Mouse (Mus musculus): ENCODE measurements around the gene Lgmn.

The Lgmn gene

GRCm38 (mm10) chr12:102434107-102434506, 5.5 kb downstream of the Lgmn start:
- no peak for DNase-seq (ENCODE audit: low spot score in 2 of 2)

DNA sequence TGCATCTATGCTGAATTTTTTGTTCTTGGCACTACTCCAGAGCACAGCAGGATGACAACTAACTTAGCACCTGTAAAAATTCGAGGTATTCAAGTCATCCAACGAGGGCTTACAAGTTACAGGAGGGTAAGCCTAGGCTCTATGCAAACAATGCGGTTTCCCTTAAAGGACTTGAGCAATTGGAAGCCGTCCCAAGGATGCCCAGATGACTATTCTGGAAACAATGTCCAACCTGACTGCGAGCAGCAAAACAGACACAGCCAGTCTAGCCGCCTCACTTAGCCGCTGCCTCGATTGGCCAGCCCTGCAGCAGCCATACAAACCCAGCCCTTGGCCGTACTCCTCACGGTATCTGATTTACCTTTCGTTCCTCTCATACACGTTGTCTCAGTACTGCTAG, 7.4 kb downstream of the Lgmn start:
- no peak for DNase-seq (ENCODE audit: low spot score in 2 of 2)

- DNase-seq (ENCODE audit: low spot score in 2 of 2) = peak; percentile 32 to 38
Observed at GRCm38 (mm10) chr12:102430228-102430627, 9.4 kb downstream of the Lgmn start.

- no peak for DNase-seq (ENCODE audit: low spot score in 2 of 2)
Observed at GRCm38 (mm10) chr12:102429656-102430055, 10.0 kb downstream of the Lgmn start.

GRCm38 (mm10) chr12:102426285-102426684, 13.3 kb downstream of the Lgmn start:
- peak; percentile 40 to 53 for DNase-seq (ENCODE audit: low spot score in 2 of 2)

DNA sequence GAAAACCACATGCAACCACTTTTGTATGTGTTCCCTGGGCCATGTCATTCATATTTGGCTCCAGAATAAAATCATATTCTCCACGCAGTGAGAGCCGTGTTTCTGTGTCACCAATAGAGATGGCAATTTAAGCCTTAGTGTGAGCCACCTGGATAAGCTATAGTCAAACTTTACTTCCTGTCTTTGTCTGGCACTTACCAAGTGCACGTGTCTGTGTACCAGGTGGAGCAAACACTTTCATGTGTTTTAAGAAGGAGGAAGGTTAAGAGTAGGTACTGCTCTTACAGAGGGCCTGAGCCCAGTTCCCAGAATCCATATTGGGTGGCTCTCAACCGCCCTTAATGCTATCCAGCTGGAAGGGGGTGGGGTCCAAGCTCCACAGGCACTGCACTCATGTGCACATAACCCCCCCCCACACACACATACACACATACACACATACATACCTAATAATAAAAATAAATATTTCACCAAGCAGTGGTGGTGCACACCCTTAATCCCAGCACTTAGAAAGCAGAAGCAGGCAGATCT, 14.5 kb downstream of the Lgmn start:
- DNase-seq (ENCODE audit: low spot score in 2 of 2) = no peak

DNA sequence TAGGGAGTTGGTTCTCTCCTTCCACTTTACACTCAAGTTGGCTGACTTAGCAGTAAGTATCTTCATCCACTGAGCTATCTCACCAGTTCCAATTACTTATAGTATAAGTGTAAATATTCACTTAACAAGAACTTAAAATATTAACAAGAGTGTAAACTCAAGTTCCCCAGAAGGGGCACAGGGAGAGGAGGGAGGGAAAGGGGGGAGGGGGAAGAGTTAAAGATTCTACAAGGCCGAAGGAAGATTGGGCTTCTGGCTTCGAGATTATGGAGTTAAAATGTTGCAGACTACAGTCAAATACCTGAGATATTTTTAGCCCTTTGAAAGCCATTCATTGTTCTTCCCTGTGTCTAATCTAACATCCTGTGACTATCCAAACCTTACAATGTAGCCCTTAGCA, 15.2 kb downstream of the Lgmn start:
- DNase-seq (ENCODE audit: low spot score in 2 of 2) = no peak

GRCm38 (mm10) chr12:102423625-102424024, 16.0 kb downstream of the Lgmn start:
- no peak for DNase-seq (ENCODE audit: low spot score in 2 of 2)

- DNase-seq (ENCODE audit: low spot score in 2 of 2) = no peak
Observed at GRCm38 (mm10) chr12:102422623-102423320, 16.8 kb downstream of the Lgmn start.

GRCm38 (mm10) chr12:102422065-102422464, 17.5 kb downstream of the Lgmn start:
- no peak for DNase-seq (ENCODE audit: low spot score in 2 of 2)

DNA sequence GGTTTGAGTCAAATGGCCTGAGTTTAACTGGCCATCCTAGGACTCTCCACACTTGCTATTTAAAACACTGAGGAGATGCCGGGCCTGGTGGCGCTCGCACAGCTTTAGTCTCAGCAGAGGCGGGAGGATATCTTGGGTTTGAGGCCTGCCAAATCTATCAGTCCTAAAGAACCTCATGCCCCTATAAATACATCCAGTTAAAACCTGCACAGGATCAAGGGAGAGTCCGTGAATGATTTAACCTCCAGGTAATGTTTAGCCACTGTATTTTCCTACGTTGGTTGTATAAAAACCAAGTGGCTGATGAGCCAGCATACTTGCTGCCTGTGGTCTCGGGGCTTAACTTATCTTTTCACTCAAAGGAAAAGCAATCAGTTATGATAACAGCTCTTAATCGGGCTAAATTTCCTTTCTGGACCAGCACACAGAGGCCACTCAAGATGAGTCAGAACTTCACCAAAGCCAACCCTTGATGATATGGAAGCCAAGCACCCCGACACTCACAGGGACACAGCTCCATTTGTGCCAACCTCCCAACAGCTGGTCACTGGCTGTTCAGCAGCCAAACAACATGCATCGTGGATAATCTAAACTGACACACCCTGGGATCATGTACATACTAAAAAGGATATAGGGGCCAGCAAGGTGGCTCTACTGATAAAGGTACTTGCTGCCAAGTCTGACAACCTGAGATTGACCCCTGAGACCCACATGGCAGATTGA, 19.3 kb downstream of the Lgmn start:
- DNase-seq (ENCODE audit: low spot score in 2 of 2) = peak in 1 of 2 experiments; percentile 35

DNA sequence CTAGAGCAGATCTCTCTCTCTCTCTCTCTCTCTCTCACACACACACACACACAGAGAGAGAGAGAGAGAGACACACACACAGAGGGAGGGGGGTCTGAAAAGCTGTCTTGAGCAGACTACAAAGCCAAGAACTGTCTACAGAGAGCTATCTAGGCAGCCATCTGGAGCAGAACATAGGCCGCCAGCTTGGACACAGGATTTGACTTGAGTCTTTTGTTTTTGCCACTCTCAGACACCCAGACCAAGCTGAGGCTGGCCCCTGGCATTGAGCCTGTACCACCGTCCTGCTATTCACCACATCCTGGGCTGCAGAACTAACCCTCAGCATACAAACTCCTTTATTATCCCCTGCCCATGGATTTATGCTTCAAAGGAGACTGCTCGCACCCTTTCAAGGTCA, 20.1 kb downstream of the Lgmn start:
- DNase-seq (ENCODE audit: low spot score in 2 of 2) = no peak

DNA sequence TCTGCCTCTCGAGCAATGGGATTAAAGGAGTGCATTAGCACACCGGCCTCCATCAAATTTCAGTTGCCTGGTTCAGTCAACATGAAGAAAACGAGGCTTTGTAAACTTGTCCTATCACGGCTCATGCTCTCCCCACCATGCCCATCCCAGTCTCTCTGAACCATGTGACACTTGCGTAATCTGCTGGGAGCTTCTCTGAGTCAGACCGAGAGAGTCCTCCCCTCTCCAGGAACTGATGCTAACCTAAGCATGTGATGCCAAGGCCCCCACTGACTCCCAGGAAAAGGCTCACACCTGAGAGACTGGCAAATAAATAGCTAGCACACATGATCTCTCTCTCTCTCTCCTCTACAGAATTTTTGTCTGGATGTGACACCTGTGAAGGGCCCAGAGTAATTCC, 21.9 kb downstream of the Lgmn start:
- no peak for DNase-seq (ENCODE audit: low spot score in 2 of 2)

- DNase-seq (ENCODE audit: low spot score in 2 of 2) = no peak
Observed at GRCm38 (mm10) chr12:102416955-102417510, 22.6 kb downstream of the Lgmn start.

GRCm38 (mm10) chr12:102416391-102416837, 23.2 kb downstream of the Lgmn start:
- no peak for DNase-seq (ENCODE audit: low spot score in 2 of 2)

DNA sequence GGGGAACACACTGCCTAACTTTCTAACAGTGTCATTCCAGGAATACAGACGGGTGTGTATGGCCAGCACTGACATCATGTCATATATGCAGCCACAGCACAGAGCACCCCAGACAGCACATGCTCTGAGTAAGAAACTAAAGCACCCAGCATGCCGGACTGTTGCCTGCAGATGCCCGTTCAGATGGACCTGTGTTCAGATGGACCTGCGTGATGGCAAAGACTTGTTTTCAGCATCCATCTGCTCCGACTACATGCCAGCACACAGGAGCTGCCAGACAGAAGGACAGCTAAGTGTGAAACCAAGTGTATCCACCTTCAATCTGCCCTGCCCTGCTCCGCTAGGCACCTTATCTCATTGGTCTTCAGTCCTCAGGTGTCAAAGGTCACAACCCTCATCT, 24.9 kb downstream of the Lgmn start:
- DNase-seq (ENCODE audit: low spot score in 2 of 2) = no peak

DNA sequence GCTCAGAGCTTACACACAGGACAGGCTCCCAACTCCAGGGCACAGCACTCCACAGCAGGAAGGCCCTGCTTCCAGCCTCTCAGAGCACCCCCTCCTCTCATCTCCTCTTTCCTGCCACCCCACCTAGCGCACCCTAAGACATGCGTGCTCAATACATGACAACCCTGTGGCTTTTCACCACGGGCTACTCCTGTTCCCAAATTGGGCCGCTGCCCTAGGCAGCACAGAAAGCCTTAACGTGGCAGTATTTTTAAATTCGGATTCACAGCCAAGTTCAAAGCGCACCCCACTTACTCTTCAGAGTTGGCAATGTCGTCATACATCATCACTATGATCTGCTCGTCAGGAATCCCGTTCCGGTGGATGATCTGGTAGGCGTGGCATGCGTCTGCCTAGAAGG, 26.4 kb downstream of the Lgmn start:
- DNase-seq (ENCODE audit: low spot score in 2 of 2) = no peak

- DNase-seq (ENCODE audit: low spot score in 2 of 2) = no peak
Observed at GRCm38 (mm10) chr12:102398588-102398987, 41.0 kb downstream of the Lgmn start.

DNA sequence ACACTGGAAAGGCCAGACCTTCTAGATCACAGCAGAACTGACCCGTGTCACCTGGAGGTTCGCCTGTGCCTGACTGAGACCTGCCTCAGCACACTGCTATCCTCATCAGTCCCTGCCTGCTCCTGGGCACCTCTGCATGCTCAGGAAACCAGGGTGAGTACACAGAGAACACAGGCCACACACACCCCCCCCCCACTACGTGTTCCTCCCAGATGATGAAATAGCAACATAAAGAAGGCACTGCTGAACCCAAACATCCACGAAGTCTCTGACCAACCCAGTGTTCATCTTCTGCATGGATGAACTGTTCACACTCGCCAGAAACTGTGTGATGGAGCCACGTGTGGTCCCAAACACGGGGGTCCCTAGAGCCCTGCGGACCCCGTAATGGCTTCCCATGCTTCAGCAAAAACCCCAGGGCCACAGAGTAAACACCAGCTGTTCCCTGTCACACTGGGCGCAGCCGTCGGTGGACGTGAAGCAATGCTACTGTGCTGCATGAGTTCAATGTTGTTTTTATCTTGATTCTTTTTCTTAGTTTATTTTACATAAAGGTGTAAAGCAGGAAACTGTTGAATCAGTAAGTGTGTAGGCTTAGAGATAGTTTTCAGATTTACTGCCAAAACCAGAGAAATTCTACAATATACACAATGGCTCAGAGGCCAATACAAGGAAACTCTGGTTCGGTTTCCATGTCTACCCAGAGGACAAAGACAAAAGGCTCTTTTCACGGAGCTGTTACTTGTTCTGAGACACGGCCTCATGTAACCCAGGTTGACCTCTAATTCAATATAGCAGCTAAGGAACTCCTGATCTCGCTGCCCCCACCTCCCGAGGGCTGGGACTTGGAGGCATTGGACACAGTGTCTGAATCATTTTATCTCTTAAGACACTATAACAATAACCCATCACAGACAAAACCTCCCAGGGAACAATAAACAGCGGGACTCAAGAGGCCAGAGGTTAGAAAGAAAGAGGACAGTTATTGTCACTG, 43.3 kb downstream of the Lgmn start:
- no peak for DNase-seq (ENCODE audit: low spot score in 2 of 2)

GRCm38 (mm10) chr12:102395537-102395936, 44.1 kb downstream of the Lgmn start:
- DNase-seq (ENCODE audit: low spot score in 2 of 2) = no peak

DNA sequence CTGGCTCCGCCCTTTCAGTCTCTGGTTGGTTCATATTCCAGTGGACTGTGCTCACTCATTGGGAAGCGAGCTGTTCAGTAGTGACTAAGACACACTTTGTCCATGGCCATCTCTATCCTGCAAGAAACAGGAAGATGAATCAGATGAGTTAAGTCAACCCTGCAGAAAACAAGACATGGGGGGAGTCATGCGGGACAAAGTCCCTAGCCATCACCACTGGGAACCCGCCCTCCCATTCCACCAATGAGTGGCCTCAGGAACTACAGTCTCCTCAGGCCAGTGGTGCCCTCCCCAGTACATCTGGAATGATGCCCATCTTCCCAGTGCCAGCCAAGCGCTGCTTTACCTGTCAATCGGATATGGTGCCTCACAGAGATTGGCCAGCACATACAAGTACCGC, 45.1 kb downstream of the Lgmn start:
- no peak for DNase-seq (ENCODE audit: low spot score in 2 of 2)

- no peak for DNase-seq (ENCODE audit: low spot score in 2 of 2)
Observed at GRCm38 (mm10) chr12:102391982-102392381, 47.6 kb downstream of the Lgmn start.
